Mouse (Mus musculus) G1E-ER4 (cell line): ENCODE measurements around the gene Snai1. TPM values are rescaled to one million over a fixed set of nuclear protein-coding genes. Genes with fewer than 3 reads are reported as not detected.

Experiments used
- GATA1 ChIP-seq: IDR thresholded peaks from one replicate; pipeline ENCODE4 v1.8.0; 2012; ENCODE audit warnings: low read length, inconsistent platforms
- polyA plus RNA-seq: library from polyadenylated mRNA; stranded (reverse); fragments of >175 nt; gene quantifications from 2 replicates; pipeline ENCODE4 v1.2.3, GENCODE M21; 2012

Snai1 gene
- polyA plus RNA-seq, 1 experiment, result not detected

- no peak for TF ChIP-seq GATA1
Measured at GRCm38 (mm10) chr2:167508569-167508968, 29.4 kb upstream of the Snai1 start.

GRCm38 (mm10) chr2:167510485-167510884, 27.5 kb upstream of the Snai1 start:
- TF ChIP-seq GATA1, result no peak

- no peak for TF ChIP-seq GATA1
Measured at GRCm38 (mm10) chr2:167512365-167512764, 25.6 kb upstream of the Snai1 start.

GRCm38 (mm10) chr2:167512970-167513369, 25.0 kb upstream of the Snai1 start:
- no peak for TF ChIP-seq GATA1

GRCm38 (mm10) chr2:167514641-167515040, 23.4 kb upstream of the Snai1 start:
- no peak for TF ChIP-seq GATA1

- TF ChIP-seq GATA1, result no peak
Measured at GRCm38 (mm10) chr2:167515688-167516087, 22.3 kb upstream of the Snai1 start.

GRCm38 (mm10) chr2:167519606-167520252, 18.3 kb upstream of the Snai1 start:
- TF ChIP-seq GATA1, result no peak

- TF ChIP-seq GATA1, result no peak
Measured at GRCm38 (mm10) chr2:167528278-167528677, 9.7 kb upstream of the Snai1 start.

GRCm38 (mm10) chr2:167529935-167530513, 8.0 kb upstream of the Snai1 start:
- no peak for TF ChIP-seq GATA1

GRCm38 (mm10) chr2:167530536-167530935, 7.5 kb upstream of the Snai1 start:
- TF ChIP-seq GATA1, result no peak

GRCm38 (mm10) chr2:167532131-167532530, 5.9 kb upstream of the Snai1 start:
- TF ChIP-seq GATA1, result no peak

- TF ChIP-seq GATA1, result no peak
Measured at GRCm38 (mm10) chr2:167533880-167534279, 4.1 kb upstream of the Snai1 start.

- no peak for TF ChIP-seq GATA1
Measured at GRCm38 (mm10) chr2:167536320-167536945, 1.6 kb upstream of the Snai1 start.

GRCm38 (mm10) chr2:167538671-167539306, 794 bp downstream of the Snai1 start:
- TF ChIP-seq GATA1, result no peak

GRCm38 (mm10) chr2:167539536-167540476, 1.8 kb downstream of the Snai1 start:
- TF ChIP-seq GATA1, result no peak
